Comparison of ENCODE assay signal across 8 mouse cellular contexts in the genomic region with DNA sequence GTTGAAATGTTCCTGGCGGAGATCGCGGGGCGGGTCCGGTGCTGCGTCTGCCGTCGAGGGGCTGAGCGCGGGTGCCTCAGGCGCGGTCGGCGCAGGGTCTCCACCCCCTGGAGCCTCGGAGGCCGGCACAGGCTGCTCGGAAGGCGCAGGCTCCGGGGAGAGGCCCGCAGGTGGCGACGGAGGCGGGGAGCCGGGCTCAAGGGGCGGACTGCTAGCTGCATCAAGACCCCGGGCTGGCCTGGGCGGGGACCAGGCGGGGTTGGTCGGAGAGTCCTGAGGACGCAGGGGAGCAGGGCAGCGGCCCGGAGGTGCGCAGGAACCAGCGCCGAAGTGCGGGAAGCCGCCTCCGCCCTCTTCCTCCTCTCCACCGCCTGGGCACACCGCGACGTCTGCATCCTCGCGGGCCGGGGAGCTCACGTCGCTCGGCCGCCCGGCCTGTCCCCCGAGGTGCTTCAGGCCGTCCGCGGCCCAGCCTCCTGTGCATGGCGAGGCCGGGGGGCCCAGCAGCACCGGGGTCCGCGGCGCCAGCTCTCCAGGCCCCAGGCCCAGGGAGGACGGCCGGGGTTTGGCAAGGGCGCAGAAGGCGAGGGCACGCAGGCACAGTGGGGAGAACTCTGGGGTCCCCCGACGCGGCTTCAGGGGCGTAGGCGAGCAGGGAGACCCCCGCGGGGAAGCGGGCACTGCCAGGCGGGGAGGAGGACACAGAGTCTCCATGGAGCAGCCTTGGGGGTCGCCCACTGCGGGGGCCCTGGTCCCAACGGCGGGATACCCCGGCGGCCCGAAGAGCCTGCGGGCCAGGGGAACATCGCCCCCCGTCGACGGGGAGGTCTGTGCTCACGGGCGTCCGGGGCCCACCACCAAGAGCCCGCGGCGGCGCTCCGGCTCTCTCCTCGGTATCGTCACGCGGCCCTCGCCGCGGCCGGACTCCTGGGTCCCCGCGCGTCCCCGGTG. TPM values are rescaled to one million over a fixed set of nuclear protein-coding genes. Genes with fewer than 3 reads are reported as not detected.
DNase-seq lines count a peak whose midpoint lies in the region; ATAC-seq and TF ChIP-seq lines count a peak whose summit lies in the region.

No protein-coding gene starts in this region.

- under 1% methylated on average over 96 of the region's 106 CpGs for WGBS in embryonic facial prominence, embryonic 15.5 days
- WGBS in hindbrain, embryonic 14.5 days = under 1% methylated on average over 93 of the region's 106 CpGs
- 1% methylated on average over 88 of the region's 106 CpGs for WGBS in liver, postnatal 0 days (ENCODE audit: insufficient replicate concordance)

- H3K4me3 ChIP-seq in embryonic facial prominence, embryonic 15.5 days (replicated peaks) = peak overlapping the region; percentile 71
- peak overlapping the region; percentile 59 for H3K4me3 ChIP-seq in hindbrain, embryonic 14.5 days (replicated peaks; ENCODE audit: low read length)
- peak overlapping the region; percentile 47 for H3K4me3 ChIP-seq in liver, postnatal 0 days (ENCODE audit: low read depth, low read length)

- peak overlapping the region; percentile 63 for H3K9ac ChIP-seq in embryonic facial prominence, embryonic 15.5 days
- H3K9ac ChIP-seq in hindbrain, embryonic 14.5 days = peak overlapping the region; percentile 65
- H3K9ac ChIP-seq in liver, postnatal 0 days (replicated peaks) = peak overlapping the region; percentile 70

- DNase-seq in cerebellum, postnatal 10 days = peak; percentile 56 to 61
- DNase-seq in cerebellum, adult 11 months = no peak
- DNase-seq in CD8-positive naive resting alpha-beta T cell, adult 2 months (ENCODE audit: low read depth in 2 of 2, low spot score in 2 of 2) = peak; percentile 23 to 28
- no peak for DNase-seq in hindbrain, embryonic 14.5 days (ENCODE audit: low spot score)
- peak; percentile 33 for DNase-seq in liver, postnatal 0 days
- peak; percentile 40 for DNase-seq in splenic B cell, adult 2 months (ENCODE audit: low read depth, low spot score)

- TF ChIP-seq EP300 in liver, postnatal 0 days (IDR thresholded peaks at IDR 0.05; ENCODE audit: low read depth) = no peak

- H3K36me3 ChIP-seq in embryonic facial prominence, embryonic 15.5 days = no peaks in the 10 kb centered on the region
- no peaks in the 10 kb centered on the region for H3K36me3 ChIP-seq in hindbrain, embryonic 14.5 days (replicated peaks; ENCODE audit: control insufficient read depth, insufficient read depth)
- no peaks in the 10 kb centered on the region for H3K36me3 ChIP-seq in liver, postnatal 0 days (replicated peaks; ENCODE audit: insufficient read depth, low read length)
- no peaks in the 10 kb centered on the region for H3K36me3 ChIP-seq in splenic B cell, adult 2 months (ENCODE audit: control insufficient read depth, insufficient read depth, low read length, poor library complexity, severe bottlenecking)

- H3K4me1 ChIP-seq in embryonic facial prominence, embryonic 15.5 days = peaks cover 39% of the 10 kb centered on the region
- peaks cover 5% of the 10 kb centered on the region for H3K4me1 ChIP-seq in hindbrain, embryonic 14.5 days (replicated peaks; ENCODE audit: control insufficient read depth, insufficient read depth, low read length)
- H3K4me1 ChIP-seq in liver, postnatal 0 days (ENCODE audit: insufficient read depth) = peaks cover 8% of the 10 kb centered on the region; the same call in 1 of the 2 replicates

- peaks cover 78% of the 10 kb centered on the region for H3K27me3 ChIP-seq in embryonic facial prominence, embryonic 15.5 days
- H3K27me3 ChIP-seq in hindbrain, embryonic 14.5 days (ENCODE audit: control insufficient read depth, insufficient read depth, low read length) = peaks cover 71% of the 10 kb centered on the region
- H3K27me3 ChIP-seq in liver, postnatal 0 days (ENCODE audit: insufficient read depth, low read length) = peaks cover 77% of the 10 kb centered on the region
- H3K27me3 ChIP-seq in splenic B cell, adult 2 months (ENCODE audit: control insufficient read depth, insufficient read depth, low read length, poor library complexity, severe bottlenecking) = peaks cover 2% of the 10 kb centered on the region; the same call in 1 of the 2 replicates

- no peaks in the 10 kb centered on the region for H3K9me3 ChIP-seq in embryonic facial prominence, embryonic 15.5 days (replicated peaks)
- no peaks in the 10 kb centered on the region for H3K9me3 ChIP-seq in hindbrain, embryonic 14.5 days (ENCODE audit: control insufficient read depth, low read length)
- H3K9me3 ChIP-seq in liver, postnatal 0 days (ENCODE audit: low read length) = no peaks in the 10 kb centered on the region

- peak overlapping the region; percentile 96 for H3K4me2 ChIP-seq in embryonic facial prominence, embryonic 15.5 days (replicated peaks)
- peak overlapping the region; percentile 79 for H3K4me2 ChIP-seq in hindbrain, embryonic 14.5 days (replicated peaks)
- H3K4me2 ChIP-seq in liver, postnatal 0 days (ENCODE audit: low read depth, low read length) = peak overlapping the region; percentile 85

- no peak for ATAC-seq in embryonic facial prominence, embryonic 15.5 days (ENCODE audit: insufficient number of reproducible peaks, low FRiP score, low TSS enrichment, low read depth)
- ATAC-seq in hindbrain, embryonic 14.5 days (ENCODE audit: low FRiP score) = peak; percentile 26; the same call in 1 of the 2 replicates
- ATAC-seq in liver, postnatal 0 days = peak; percentile 37
- ATAC-seq in megakaryocyte-erythroid progenitor cell, adult 5-6 weeks (replicated peaks; ENCODE audit: low FRiP score, low TSS enrichment, poor library complexity, severe bottlenecking) = no peak

- no peak for TF ChIP-seq CTCF in liver, postnatal 0 days (IDR thresholded peaks at IDR 0.05; ENCODE audit: low read depth)

- H3K27ac ChIP-seq in embryonic facial prominence, embryonic 15.5 days (replicated peaks) = no peak overlapping the region
- no peak overlapping the region for H3K27ac ChIP-seq in hindbrain, embryonic 14.5 days
- no peak overlapping the region for H3K27ac ChIP-seq in liver, postnatal 0 days (ENCODE audit: low read depth)

RNA-seq across cellular contexts. Expression of a gene that starts 0.7 kb away (rescaled TPM):
- polyA plus RNA-seq in embryonic facial prominence, embryonic 15.5 days (2015; fragmentation: Nextera tagmentation; extraction: Ambion mirVana) = 3.7 and 4.3 TPM in 2 replicates
- 1.8 and 2.6 TPM in 2 replicates for polyA plus RNA-seq in hindbrain, embryonic 14.5 days (2014; fragmentation: Nextera tagmentation; extraction: Ambion mirVana)
- 1.1 and 1.6 TPM in 2 replicates for polyA plus RNA-seq in liver, postnatal 0 days (2015; fragmentation: Nextera tagmentation; extraction: Ambion mirVana)
- 2.6 and 2.9 TPM in 2 replicates for total RNA-seq in megakaryocyte-erythroid progenitor cell, adult 5-6 weeks (2014; fragmentation: Nextera tagmentation)
- 0.61 and 2.6 TPM in 2 replicates for total RNA-seq in megakaryocyte-erythroid progenitor cell, adult 5-6 weeks (2017)

RNA-seq across cellular contexts. Expression of a gene that starts 34.4 kb away (rescaled TPM):
- 2.6 and 3.2 TPM in 2 replicates for polyA plus RNA-seq in embryonic facial prominence, embryonic 15.5 days (2015; fragmentation: Nextera tagmentation; extraction: Ambion mirVana)
- polyA plus RNA-seq in hindbrain, embryonic 14.5 days (2014; fragmentation: Nextera tagmentation; extraction: Ambion mirVana) = 5.0 TPM in 2 replicates
- 0.32 and 0.38 TPM in 2 replicates for polyA plus RNA-seq in liver, postnatal 0 days (2015; fragmentation: Nextera tagmentation; extraction: Ambion mirVana)
- total RNA-seq in megakaryocyte-erythroid progenitor cell, adult 5-6 weeks (2014; fragmentation: Nextera tagmentation) = 5.4 and 6.1 TPM in 2 replicates
- total RNA-seq in megakaryocyte-erythroid progenitor cell, adult 5-6 weeks (2017) = 4.8 and 5.4 TPM in 2 replicates

RNA-seq across cellular contexts. Expression of a gene that starts 52.9 kb away (rescaled TPM):
- 2.0 and 2.2 TPM in 2 replicates for polyA plus RNA-seq in embryonic facial prominence, embryonic 15.5 days (2015; fragmentation: Nextera tagmentation; extraction: Ambion mirVana)
- polyA plus RNA-seq in hindbrain, embryonic 14.5 days (2014; fragmentation: Nextera tagmentation; extraction: Ambion mirVana) = 9.1 and 11.8 TPM in 2 replicates
- polyA plus RNA-seq in liver, postnatal 0 days (2015; fragmentation: Nextera tagmentation; extraction: Ambion mirVana) = 0.02 and 0.05 TPM in 2 replicates
- not detected in 2 replicates for total RNA-seq in megakaryocyte-erythroid progenitor cell, adult 5-6 weeks (2014; fragmentation: Nextera tagmentation)
- not detected in 2 replicates for total RNA-seq in megakaryocyte-erythroid progenitor cell, adult 5-6 weeks (2017)

RNA-seq across cellular contexts. Expression of a gene that starts 56.8 kb away (rescaled TPM):
- polyA plus RNA-seq in embryonic facial prominence, embryonic 15.5 days (2015; fragmentation: Nextera tagmentation; extraction: Ambion mirVana) = 30.7 and 32.7 TPM in 2 replicates
- 27.7 and 34.7 TPM in 2 replicates for polyA plus RNA-seq in hindbrain, embryonic 14.5 days (2014; fragmentation: Nextera tagmentation; extraction: Ambion mirVana)
- polyA plus RNA-seq in liver, postnatal 0 days (2015; fragmentation: Nextera tagmentation; extraction: Ambion mirVana) = 54.6 and 63.7 TPM in 2 replicates
- 10.1 TPM in 1 of 2 replicates, not detected in the other for total RNA-seq in megakaryocyte-erythroid progenitor cell, adult 5-6 weeks (2014; fragmentation: Nextera tagmentation)
- total RNA-seq in megakaryocyte-erythroid progenitor cell, adult 5-6 weeks (2017) = 15.9 TPM in 1 of 2 replicates, not detected in the other

Comparison
In these comparisons a context has a peak if more than half of its experiments do, and no peak if none do; other contexts are left out.
1. DNase-seq: peak in cerebellum, postnatal 10 days (2 of 2), CD8-positive naive resting alpha-beta T cell, adult 2 months (2 of 2), liver, postnatal 0 days (single experiment) and splenic B cell, adult 2 months (single experiment); none in cerebellum, adult 11 months (single experiment) and hindbrain, embryonic 14.5 days (single experiment).
2. ATAC-seq: peak in hindbrain, embryonic 14.5 days (single experiment) and liver, postnatal 0 days (single experiment); none in embryonic facial prominence, embryonic 15.5 days (single experiment) and megakaryocyte-erythroid progenitor cell, adult 5-6 weeks (single experiment).
3. Peak in every context shown above with its lines, with median percentiles within 50 percentile points of each other: H3K4me2 ChIP-seq, H3K4me3 ChIP-seq and H3K9ac ChIP-seq.